Mouse (Mus musculus) hindbrain, embryonic 11.5 days (tissue): ENCODE results near the gene Utp3. TPM values are rescaled to one million over a fixed set of nuclear protein-coding genes. Genes with fewer than 3 reads are reported as not detected.

Experiments used
- ATAC-seq: fragments of 200-750 bp; cut with Nextera tagmentation; 2 replicates; pipeline ENCODE4 v1.8.0; 2017; ENCODE audit warnings: mild to moderate bottlenecking, moderate TSS enrichment, moderate library complexity; ENCODE audit not compliant: low FRiP score
- DNase-seq: peaks from one replicate; pipeline ENCODE4 v3.0.0-alpha.2; 2015; ENCODE audit warnings: low spot score
- H3K27ac ChIP-seq: fragments of 300-500 bp; sonication (generic); 2 replicates; pipeline ENCODE4 v1.5.1; 2014; ENCODE audit warnings: mild to moderate bottlenecking, low read depth, low read length
- H3K27me3 ChIP-seq: fragments of 300-500 bp; sonication (generic); 2 replicates; pipeline ENCODE4 v1.6.1; 2014; ENCODE audit warnings: mild to moderate bottlenecking, low read length, moderate library complexity, mixed read lengths; ENCODE audit not compliant: control insufficient read depth, insufficient read depth
- H3K36me3 ChIP-seq: fragments of 300-500 bp; sonication (generic); 2 replicates; pipeline ENCODE4 v1.6.1; 2014; ENCODE audit warnings: mild to moderate bottlenecking, low read length, moderate library complexity, mixed read lengths; ENCODE audit not compliant: control insufficient read depth, insufficient read depth
- H3K4me1 ChIP-seq: fragments of 300-500 bp; sonication (generic); replicated peaks from 2 replicates; pipeline ENCODE4 v1.6.1; 2014; ENCODE audit warnings: low read length, mixed read lengths; ENCODE audit not compliant: control insufficient read depth, insufficient read depth
- H3K4me2 ChIP-seq: fragments of 300-500 bp; sonication (generic); replicated peaks from 2 replicates; pipeline ENCODE4 v1.6.1; 2014; ENCODE audit warnings: mild to moderate bottlenecking, low read depth, low read length
- H3K4me3 ChIP-seq: fragments of 300-500 bp; sonication (generic); 2 replicates; pipeline ENCODE4 v1.5.1; 2014; ENCODE audit warnings: low read depth, low read length
- H3K9ac ChIP-seq: fragments of 300-500 bp; sonication (generic); 2 replicates; pipeline ENCODE4 v1.6.1; 2014; ENCODE audit warnings: low read depth, low read length
- H3K9me3 ChIP-seq: fragments of 300-500 bp; sonication (generic); 2 replicates; pipeline ENCODE4 v1.6.1; 2016; ENCODE audit warnings: low read length; ENCODE audit not compliant: control insufficient read depth
- WGBS: fragments of 180-500 bp; shearing (Covaris S2); extraction: QIAGEN DNeasy Blood & Tissue Kit; methylation state at CpG from one replicate; pipeline ENCODE4 v1.1.7; 2014; 5-methylcytosine and 5-hydroxymethylcytosine counted together
- polyA plus RNA-seq: library from polyadenylated mRNA; unstranded; fragments of >200 nt; fragmentation: Nextera tagmentation; extraction: Ambion mirVana; gene quantifications from 2 replicates; pipeline ENCODE4 v1.2.1, GENCODE M21; 2014

The Utp3 gene
- polyA plus RNA-seq, 1 experiment from 2014 or later = 75.4 TPM

DNA sequence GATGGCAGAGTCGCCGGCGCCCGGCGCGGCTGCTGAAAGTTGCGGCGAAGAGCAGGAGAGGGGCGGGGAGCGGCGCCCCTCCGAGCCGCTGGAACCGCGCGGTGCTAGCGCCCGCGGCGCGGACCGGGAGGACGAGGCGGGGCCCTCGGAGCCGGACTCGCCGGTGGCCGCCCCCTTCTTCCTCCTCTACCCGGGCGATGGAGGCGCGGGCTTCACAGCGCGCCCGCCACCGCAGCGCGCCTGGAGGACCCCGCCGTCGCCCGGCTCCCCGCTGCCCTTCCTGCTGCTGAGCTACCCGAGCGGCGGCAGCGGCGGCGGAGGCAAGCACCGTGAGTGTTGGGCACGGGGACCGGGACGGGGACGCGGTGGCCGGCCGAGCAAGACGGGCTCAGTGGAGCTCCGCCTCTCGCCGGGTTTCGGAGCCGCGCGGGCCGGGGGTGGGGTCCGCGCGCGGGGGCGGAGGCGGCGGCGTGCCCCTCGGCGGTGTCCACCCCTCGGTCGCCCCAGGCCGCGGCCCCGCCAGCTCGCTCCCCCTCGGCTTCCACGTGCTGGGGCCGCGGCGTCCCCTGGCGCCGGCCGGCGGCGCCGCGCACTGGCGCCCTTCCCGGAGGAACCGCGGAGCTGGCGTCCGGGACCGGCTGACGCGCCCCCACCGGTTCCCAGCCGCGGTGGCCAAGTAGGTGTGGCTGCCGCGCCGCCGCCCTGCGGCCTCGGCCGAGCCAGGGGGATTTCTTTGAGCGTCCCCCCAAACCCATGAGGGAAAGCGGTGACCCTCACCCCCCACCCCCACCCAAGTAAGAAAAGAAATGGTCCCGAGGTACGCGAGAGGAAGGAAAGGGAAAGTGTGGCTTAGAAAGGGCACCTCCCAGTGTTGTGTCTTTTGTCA is 11.1 kb downstream of the Utp3 start:
- peak overlapping the region; percentile 57 for H3K4me2 ChIP-seq
- peak overlapping the region; percentile 75 for H3K9ac ChIP-seq
- H3K27me3 ChIP-seq = no peaks in the 10 kb centered on the region
- no peaks in the 10 kb centered on the region for H3K4me1 ChIP-seq
- DNase-seq (peak; percentile 68), ATAC-seq (peak; percentile 81)
- under 1% methylated on average over 55 of the region's 119 CpGs for WGBS
- no peaks in the 10 kb centered on the region for H3K36me3 ChIP-seq
- H3K4me3 ChIP-seq = peak overlapping the region; percentile 87
- peak overlapping the region; percentile 89 for H3K27ac ChIP-seq
- H3K9me3 ChIP-seq = no peaks in the 10 kb centered on the region

DNA sequence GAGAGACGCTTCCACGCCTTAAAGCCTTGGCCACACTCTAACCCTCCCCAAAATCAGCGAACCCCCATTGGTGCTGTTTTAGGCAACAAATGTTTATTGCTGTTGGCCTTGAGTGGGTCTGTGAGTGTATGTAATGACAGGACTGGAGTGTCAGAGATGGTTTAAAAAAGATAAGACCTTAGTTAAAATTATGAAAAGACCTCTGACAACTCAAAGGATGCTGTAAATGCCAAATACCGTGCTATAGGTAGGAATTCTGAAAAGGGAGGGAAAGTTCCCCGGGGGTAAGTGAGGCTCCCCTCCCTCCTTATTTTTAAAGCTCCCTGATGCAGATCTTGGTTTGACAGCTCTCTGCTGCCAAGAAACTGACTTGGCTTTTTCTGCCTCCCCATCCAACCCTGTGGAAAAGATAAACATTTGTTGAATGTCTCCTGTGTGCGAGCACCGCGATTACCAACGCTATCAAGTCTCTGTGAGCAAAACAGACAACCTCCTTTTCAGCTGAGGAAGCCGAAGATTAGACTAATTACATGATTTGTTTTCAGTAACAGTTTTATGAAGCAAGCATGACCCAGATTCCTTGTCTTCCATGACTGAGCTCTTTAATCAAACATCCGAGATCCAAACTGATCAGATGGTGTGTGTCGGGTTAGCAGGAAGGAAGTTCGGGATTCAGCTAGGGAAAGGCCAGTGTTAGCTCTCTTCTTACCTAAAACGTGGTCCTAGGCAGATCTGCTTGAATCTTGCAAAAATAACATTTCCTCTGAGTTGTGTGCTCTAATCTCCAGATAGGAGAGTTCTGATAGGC is 12.0 kb downstream of the Utp3 start:
- Histone ChIP-seq H3K4me3 (peak overlapping the region; percentile 87), H3K9me3 (no peaks in the 10 kb centered on the region), H3K27me3 (no peaks in the 10 kb centered on the region), H3K27ac (peak overlapping the region; percentile 89; the same call in 1 of the 2 replicates), H3K4me2 (peak overlapping the region; percentile 57), H3K36me3 (no peaks in the 10 kb centered on the region), H3K4me1 (no peaks in the 10 kb centered on the region), H3K9ac (peak overlapping the region; percentile 75)
- WGBS = 9% methylated on average over 14 of the region's 14 CpGs
- ATAC-seq = no peak
- no peak for DNase-seq

DNA sequence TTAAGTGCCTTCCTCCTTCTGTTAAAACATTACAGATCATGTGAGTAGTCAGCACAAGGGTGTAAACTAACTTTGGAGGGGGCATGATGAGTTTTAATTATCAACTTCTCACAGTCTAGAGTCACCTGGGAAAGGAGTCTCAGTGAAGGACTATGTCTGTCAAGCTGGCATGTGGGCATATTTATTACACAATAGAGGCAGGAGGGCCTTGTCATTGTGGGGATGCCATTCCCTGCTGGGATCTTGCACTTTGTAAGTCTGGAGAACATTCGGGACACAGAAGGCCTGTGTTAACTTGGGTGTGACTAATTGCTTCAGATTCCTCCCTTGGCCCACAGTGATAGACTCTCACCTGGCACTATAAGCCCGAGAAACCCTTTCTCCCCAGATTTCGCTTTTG is 15.3 kb downstream of the Utp3 start:
- WGBS = 69% methylated on average over 3 of the region's 3 CpGs
- no peak overlapping the region for H3K4me3 ChIP-seq
- H3K9me3 ChIP-seq = no peaks in the 10 kb centered on the region
- H3K4me1 ChIP-seq = no peaks in the 10 kb centered on the region
- H3K27ac ChIP-seq = no peak overlapping the region
- no peak for ATAC-seq
- H3K4me2 ChIP-seq = no peak overlapping the region
- H3K36me3 ChIP-seq = no peaks in the 10 kb centered on the region
- no peak for DNase-seq
- H3K9ac ChIP-seq = no peak overlapping the region
- H3K27me3 ChIP-seq = no peaks in the 10 kb centered on the region

DNA sequence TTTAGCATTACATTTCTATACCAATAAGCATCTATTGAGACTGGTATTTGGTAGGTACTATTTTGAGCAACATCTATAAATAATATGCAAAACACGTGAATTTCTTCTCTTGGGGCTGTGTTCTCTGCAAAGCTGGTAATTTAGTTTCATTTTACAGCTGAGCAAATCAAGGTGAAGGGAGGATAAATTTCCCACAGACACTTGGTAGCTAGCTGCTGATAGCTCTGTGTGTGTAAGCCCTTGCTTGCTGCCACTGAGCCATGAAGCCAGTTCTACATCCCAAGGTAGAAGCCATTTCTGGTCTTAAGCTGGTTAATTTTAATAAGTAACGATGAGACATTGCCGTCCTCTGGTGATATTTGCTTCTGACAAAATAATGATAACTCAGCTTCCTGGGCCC is 20.6 kb downstream of the Utp3 start:
- Histone ChIP-seq H3K9me3 (no peaks in the 10 kb centered on the region), H3K4me2 (no peak overlapping the region), H3K4me1 (no peaks in the 10 kb centered on the region), H3K27me3 (no peaks in the 10 kb centered on the region), H3K4me3 (no peak overlapping the region), H3K9ac (no peak overlapping the region), H3K36me3 (no peaks in the 10 kb centered on the region), H3K27ac (no peak overlapping the region)
- no peak for ATAC-seq
- no peak for DNase-seq
- WGBS = 91% methylated on average over 3 of the region's 3 CpGs

DNA sequence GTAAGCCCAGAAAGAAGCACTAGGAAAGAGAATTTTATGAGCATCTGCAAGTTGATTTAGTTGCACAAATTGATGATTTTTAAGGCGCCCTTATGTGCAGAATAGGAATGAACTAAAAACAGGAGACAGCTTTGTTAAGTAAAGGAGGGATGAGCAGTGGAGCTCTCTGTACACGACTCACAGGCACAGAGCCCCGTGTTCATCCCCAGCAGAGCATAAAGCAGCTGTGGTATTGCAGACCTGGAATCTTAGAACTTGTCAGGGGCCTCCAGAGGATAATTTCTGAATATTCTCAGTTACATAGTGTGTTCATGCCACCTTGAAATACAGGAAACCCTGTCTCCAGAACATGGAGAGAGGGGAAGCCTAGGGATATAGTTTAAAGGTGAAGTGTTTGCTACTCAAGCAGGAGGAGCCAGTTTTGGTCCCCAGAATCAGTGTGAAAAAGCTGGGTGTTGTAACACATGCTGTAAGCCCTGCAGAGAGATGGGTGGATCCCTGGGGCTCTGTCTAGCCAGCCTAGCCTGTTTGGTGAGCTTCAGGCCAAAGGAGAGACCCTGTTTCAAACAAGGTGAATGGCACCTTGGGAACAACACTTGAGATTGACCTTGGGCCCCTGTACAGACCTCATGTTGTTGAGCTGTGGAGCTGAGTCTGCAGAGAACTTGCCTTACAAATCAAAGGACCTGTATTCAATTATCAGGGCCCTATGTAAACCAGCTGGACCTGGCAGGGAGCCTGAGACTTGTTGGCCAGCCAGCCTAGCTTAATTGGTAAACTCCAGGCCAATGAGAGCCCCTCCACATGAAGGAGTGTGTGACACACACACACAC is 21.5 kb downstream of the Utp3 start:
- no peaks in the 10 kb centered on the region for H3K36me3 ChIP-seq
- ATAC-seq (no peak), DNase-seq (no peak)
- no peaks in the 10 kb centered on the region for H3K27me3 ChIP-seq
- WGBS = 62% methylated on average over 3 of the region's 3 CpGs
- H3K4me1 ChIP-seq = no peaks in the 10 kb centered on the region
- H3K4me2 ChIP-seq = no peak overlapping the region
- no peak overlapping the region for H3K27ac ChIP-seq
- H3K9me3 ChIP-seq = no peaks in the 10 kb centered on the region
- no peak overlapping the region for H3K9ac ChIP-seq
- H3K4me3 ChIP-seq = no peak overlapping the region

DNA sequence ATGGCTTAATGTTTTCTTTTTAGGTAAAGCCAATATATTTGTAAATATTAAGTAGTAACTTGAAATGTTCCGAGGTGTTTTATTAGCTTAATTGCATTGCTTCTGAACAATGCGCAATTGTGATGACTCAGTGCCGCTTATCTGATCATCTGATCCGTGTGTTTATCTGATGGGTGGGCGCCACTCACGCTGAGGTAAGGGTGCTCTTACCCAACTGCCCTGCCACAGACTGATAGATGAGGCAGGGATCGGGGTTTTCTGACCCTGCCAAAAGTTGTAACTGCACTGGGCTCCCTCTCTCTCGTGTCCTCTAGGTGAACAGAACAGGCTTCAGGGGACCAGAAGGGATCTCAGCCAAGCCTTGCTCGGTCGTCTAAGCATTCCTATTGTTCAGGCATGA is 26.4 kb downstream of the Utp3 start:
- no peaks in the 10 kb centered on the region for H3K36me3 ChIP-seq
- no peak overlapping the region for H3K9ac ChIP-seq
- H3K27ac ChIP-seq = no peak overlapping the region
- WGBS = 84% methylated on average over 10 of the region's 10 CpGs
- no peaks in the 10 kb centered on the region for H3K9me3 ChIP-seq
- ATAC-seq (no peak), DNase-seq (no peak)
- H3K27me3 ChIP-seq = no peaks in the 10 kb centered on the region
- H3K4me1 ChIP-seq = no peaks in the 10 kb centered on the region
- H3K4me3 ChIP-seq = no peak overlapping the region
- no peak overlapping the region for H3K4me2 ChIP-seq

DNA sequence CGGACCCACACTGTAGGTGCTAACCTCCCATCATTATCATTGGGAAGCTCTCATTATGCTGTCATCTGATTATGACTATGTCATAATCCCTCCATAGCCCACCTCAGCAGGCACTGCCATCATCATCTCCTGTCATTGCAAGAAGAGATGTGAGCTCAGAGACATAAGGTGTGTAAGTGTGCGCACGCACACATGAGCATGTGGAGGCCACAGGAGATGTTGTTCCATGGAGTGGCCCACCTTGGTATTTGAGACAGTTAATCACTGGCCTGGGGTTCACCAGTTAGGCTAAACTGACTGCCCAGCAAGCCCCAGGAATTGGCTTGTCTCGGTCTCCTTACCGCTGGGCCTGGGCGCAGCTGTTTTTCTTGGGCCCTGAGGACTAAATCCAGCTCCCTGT is 27.1 kb downstream of the Utp3 start:
- Histone ChIP-seq H3K9me3 (no peaks in the 10 kb centered on the region), H3K36me3 (no peaks in the 10 kb centered on the region), H3K4me1 (0 out of 2 replicates have a peak, but pooled peaks cover 2% of the 10 kb centered on the region), H3K9ac (no peak overlapping the region), H3K27ac (no peak overlapping the region), H3K27me3 (no peaks in the 10 kb centered on the region), H3K4me2 (no peak overlapping the region), H3K4me3 (no peak overlapping the region)
- 94% methylated on average over 6 of the region's 6 CpGs for WGBS
- no peak for DNase-seq
- no peak for ATAC-seq

DNA sequence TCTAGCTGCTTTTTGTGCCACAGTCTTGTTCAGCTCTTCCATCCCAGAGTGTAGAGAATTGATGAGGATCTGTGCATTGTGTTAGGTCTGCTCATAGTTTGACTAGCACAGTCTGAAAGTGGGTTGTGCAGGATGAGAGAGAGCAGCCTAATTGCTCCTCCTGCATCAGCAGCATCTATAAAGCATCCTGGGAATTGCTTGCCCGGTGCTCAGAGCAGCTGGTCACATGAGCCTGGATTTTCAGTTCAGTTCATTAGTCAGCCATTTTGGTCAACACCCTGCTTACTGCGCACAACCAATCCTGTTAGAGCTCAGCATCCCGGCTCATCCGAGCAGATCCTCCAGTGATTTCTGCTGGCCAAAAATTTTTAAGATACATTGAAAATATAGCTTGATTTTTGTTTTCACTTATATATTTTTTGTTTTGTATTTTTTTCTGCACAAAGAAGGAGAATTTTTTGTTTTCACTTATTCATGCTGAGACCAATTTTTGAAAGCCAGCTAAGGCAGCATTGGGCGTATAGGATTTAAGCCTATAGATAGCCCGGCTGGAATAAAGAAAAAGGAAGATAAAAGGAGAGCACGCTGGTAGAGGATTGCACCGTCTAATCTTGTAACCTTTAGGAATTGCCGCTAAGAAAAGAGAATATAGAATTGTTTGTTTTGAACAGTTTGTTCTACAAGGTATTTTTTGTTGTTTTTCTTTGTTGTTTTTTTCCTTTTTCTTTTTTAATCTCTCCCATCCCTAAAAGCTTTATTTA is 29.2 kb downstream of the Utp3 start:
- Histone ChIP-seq H3K36me3 (no peaks in the 10 kb centered on the region), H3K9ac (peak overlapping the region; percentile 68; the same call in 1 of the 2 replicates), H3K9me3 (no peaks in the 10 kb centered on the region), H3K27me3 (no peaks in the 10 kb centered on the region), H3K4me2 (peak overlapping the region; percentile 44), H3K4me1 (peaks cover 6% of the 10 kb centered on the region), H3K4me3 (peak overlapping the region; percentile 51), H3K27ac (peak overlapping the region; percentile 47)
- ATAC-seq (peak; percentile 94), DNase-seq (peak; percentile 75)
- WGBS = 43% methylated on average over 9 of the region's 9 CpGs
